Mouse (Mus musculus): ENCODE measurements around the gene Ddx18. TPM values are rescaled to one million over a fixed set of nuclear protein-coding genes. Genes with fewer than 3 reads are reported as not detected.

Gene Ddx18
- polyA plus RNA-seq, 1 experiment, result 69.4 TPM

DNA sequence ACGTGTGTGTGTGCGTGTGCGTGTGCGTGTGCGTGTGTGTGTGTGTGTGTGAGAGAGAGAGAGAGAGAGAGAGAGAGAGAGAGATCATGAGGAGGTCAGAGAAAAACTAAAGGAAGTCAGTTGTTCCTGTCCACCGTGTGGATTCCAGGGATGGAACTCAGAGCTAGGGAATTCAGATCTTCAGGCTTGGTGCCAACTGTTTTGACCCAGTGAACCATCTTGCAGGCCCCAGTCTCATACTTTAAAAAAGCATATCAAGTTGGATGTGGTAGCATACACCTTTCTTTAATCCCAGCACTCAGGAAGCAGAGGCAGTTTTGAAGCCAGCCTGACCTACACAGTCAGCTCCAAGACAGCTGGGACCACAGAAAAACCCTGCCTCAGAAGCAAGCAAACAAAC, 38.5 kb downstream of the Ddx18 start:
- Histone ChIP-seq H3K4me3 (ENCODE audit: insufficient read depth, low read length) (no peak overlapping the region), H3K4me1 (ENCODE audit: control insufficient read depth, insufficient read depth, low read length) (peaks cover 7% of the 10 kb centered on the region; the same call in 1 of the 2 replicates), H3K27ac (ENCODE audit: insufficient read depth, low read length) (no peak overlapping the region)
- TF ChIP-seq POLR2A (IDR thresholded peaks at IDR 0.05; ENCODE audit: low read depth, low read length) (no peak), CTCF (IDR thresholded peaks at IDR 0.05; ENCODE audit: borderline replicate concordance, insufficient read depth, low read length) (no peak)

- peak within 1 kb of the TSS; percentile 28 for H3K4me3 ChIP-seq (ENCODE audit: insufficient read depth, low read length)
- peaks cover 7% of the 10 kb centered on the region; the same call in 1 of the 2 replicates for H3K4me1 ChIP-seq (ENCODE audit: control insufficient read depth, insufficient read depth, low read length)
- H3K27ac ChIP-seq (ENCODE audit: insufficient read depth, low read length), result no peak within 1 kb of the TSS
- no peak for TF ChIP-seq POLR2A (IDR thresholded peaks at IDR 0.05; ENCODE audit: low read depth, low read length)
- no peak for TF ChIP-seq CTCF (IDR thresholded peaks at IDR 0.05; ENCODE audit: borderline replicate concordance, insufficient read depth, low read length)
Measured at GRCm38 (mm10) chr1:121528399-121528720, 39.4 kb downstream of the Ddx18 start, which contains the start of gene Htr5b. Gene Htr5b (minus strand): TSS chr1:121528465.

DNA sequence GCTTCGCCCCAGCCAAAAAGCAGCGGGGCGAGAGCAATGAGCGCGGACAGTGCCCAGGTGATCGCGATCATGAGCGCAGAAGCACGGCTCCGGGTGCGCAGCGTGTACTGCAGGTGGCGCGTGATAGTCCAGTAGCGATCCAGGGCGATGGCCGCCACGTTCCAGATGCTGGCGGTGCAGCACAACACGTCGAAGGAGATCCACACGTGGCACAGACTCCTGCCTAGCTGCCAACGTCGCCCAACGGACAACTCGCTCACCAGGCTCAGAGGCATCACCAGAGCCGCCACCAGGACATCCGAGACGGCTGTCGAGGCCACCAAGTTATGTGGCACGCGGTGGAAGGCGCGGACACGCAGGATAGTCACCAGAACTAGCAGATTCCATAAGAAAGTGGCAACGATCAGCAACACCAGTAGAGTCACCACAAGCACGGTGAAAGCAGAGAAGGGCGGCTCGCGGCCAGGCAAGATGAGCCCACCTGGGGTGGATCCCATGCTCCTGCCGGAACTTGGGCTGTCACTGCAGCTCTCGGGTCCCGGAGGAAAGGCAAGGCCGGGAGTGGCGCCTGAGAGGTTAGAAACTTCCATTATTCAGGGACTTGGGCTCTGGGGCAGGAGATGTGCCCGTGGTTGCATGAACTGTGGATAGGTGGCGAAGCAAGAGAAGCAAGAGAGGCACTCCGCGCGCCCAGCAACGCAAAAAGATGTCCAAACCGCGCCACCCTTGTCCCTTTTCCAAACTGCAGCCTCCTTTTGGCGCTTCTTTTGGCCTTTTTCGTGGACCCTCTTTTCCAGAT, 40.0 kb downstream of the Ddx18 start:
- Histone ChIP-seq H3K4me1 (ENCODE audit: control insufficient read depth, insufficient read depth, low read length) (peaks cover 7% of the 10 kb centered on the region; the same call in 1 of the 2 replicates), H3K4me3 (ENCODE audit: insufficient read depth, low read length) (peak overlapping the region; percentile 28), H3K27ac (ENCODE audit: insufficient read depth, low read length) (no peak overlapping the region)
- TF ChIP-seq CTCF (IDR thresholded peaks at IDR 0.05; ENCODE audit: borderline replicate concordance, insufficient read depth, low read length), result no peak
- no peak for TF ChIP-seq POLR2A (IDR thresholded peaks at IDR 0.05; ENCODE audit: low read depth, low read length)

- Histone ChIP-seq H3K4me3 (ENCODE audit: insufficient read depth, low read length) (no peak overlapping the region), H3K27ac (ENCODE audit: insufficient read depth, low read length) (no peak overlapping the region), H3K4me1 (ENCODE audit: control insufficient read depth, insufficient read depth, low read length) (peaks cover 7% of the 10 kb centered on the region; the same call in 1 of the 2 replicates)
- TF ChIP-seq CTCF (IDR thresholded peaks at IDR 0.05; ENCODE audit: borderline replicate concordance, insufficient read depth, low read length) (no peak), POLR2A (IDR thresholded peaks at IDR 0.05; ENCODE audit: low read depth, low read length) (no peak)
Measured at GRCm38 (mm10) chr1:121527061-121527460, 40.7 kb downstream of the Ddx18 start.

DNA sequence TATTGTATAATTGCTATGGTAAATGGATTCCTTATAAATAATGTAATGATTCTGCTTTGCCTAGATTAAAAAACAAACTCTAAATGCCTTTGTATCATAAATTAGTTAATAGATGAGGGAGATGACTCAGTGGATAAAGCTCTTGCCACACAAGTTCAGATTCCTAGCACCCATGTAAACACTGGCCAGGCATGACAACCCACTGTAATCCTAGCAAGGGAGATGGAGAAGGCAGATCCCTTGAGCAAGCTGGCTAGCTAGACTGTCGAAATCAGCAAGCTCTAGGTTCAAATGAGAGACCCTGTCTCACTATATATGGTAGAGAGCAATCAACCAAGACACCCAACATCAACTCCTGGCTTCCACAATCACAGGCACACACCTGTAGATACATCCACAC, 49.2 kb downstream of the Ddx18 start:
- Histone ChIP-seq H3K4me3 (ENCODE audit: insufficient read depth, low read length) (no peak overlapping the region), H3K27ac (ENCODE audit: insufficient read depth, low read length) (no peak overlapping the region), H3K4me1 (ENCODE audit: control insufficient read depth, insufficient read depth, low read length) (no peaks in the 10 kb centered on the region)
- TF ChIP-seq POLR2A (IDR thresholded peaks at IDR 0.05; ENCODE audit: low read depth, low read length) (no peak), CTCF (IDR thresholded peaks at IDR 0.05; ENCODE audit: borderline replicate concordance, insufficient read depth, low read length) (no peak)

- Histone ChIP-seq H3K27ac (ENCODE audit: insufficient read depth, low read length) (no peak overlapping the region), H3K4me3 (ENCODE audit: insufficient read depth, low read length) (no peak overlapping the region), H3K4me1 (ENCODE audit: control insufficient read depth, insufficient read depth, low read length) (no peaks in the 10 kb centered on the region)
- no peak for TF ChIP-seq POLR2A (IDR thresholded peaks at IDR 0.05; ENCODE audit: low read depth, low read length)
- TF ChIP-seq CTCF (IDR thresholded peaks at IDR 0.05; ENCODE audit: borderline replicate concordance, insufficient read depth, low read length), result no peak
Measured at GRCm38 (mm10) chr1:121511966-121512365, 55.8 kb downstream of the Ddx18 start.

DNA sequence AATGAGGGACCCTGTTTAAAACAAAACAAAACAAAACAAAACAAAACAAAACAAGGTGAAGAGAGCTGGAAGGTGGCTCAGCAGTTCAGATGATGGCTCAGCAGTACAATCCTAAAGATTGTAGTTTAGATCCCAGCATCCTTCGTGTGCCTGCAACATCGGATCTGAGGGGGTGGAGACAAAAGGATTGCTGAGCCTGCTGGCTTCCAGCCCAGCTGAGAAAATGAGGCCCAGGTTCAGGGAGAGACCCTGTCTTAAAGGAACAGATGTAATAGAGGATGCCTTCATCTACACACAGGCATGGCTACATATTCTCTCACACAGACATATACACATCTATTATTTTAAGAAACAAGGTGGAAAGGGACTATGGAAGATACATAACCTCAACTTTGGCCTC, 56.6 kb downstream of the Ddx18 start:
- Histone ChIP-seq H3K27ac (ENCODE audit: insufficient read depth, low read length) (no peak overlapping the region), H3K4me1 (ENCODE audit: control insufficient read depth, insufficient read depth, low read length) (no peaks in the 10 kb centered on the region), H3K4me3 (ENCODE audit: insufficient read depth, low read length) (no peak overlapping the region)
- TF ChIP-seq CTCF (IDR thresholded peaks at IDR 0.05; ENCODE audit: borderline replicate concordance, insufficient read depth, low read length) (no peak), POLR2A (IDR thresholded peaks at IDR 0.05; ENCODE audit: low read depth, low read length) (no peak)

DNA sequence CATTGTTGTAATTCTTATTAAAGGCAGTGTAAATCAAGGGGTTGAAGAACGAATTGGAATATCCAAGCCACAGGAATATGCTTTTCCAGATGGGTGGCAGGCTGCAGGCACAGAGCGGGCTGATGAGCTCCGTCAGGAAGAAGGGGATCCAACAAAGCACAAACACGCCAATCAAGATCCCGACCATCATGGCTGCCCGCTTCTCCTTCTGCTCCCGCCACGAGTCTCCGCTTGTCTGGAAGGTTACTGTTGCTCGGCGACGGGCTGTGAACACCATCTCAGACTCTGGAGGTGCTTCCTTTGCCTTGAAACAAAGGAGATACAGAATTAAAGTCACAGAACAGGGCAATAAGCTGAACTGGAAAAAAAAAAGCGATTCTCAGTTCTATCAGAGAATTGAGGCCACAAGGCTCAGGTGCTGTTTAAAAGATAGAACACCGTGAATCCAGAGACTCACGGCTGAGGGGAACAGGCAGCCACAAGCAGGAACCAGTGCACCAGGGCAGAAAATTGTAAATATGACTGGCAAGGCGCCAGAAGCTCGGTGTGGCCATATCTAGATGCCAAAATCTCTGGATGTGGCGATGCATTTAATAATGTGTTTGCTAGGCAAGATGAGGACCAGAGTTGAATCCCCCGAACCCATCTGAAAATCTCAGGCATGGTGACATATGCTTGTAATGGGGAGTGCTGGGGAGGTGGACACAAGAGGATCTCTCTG, 57.2 kb downstream of the Ddx18 start:
- TF ChIP-seq POLR2A (IDR thresholded peaks at IDR 0.05; ENCODE audit: low read depth, low read length) (no peak), CTCF (IDR thresholded peaks at IDR 0.05; ENCODE audit: borderline replicate concordance, insufficient read depth, low read length) (no peak)
- no peaks in the 10 kb centered on the region for H3K4me1 ChIP-seq (ENCODE audit: control insufficient read depth, insufficient read depth, low read length)
- H3K4me3 ChIP-seq (ENCODE audit: insufficient read depth, low read length), result no peak overlapping the region

GRCm38 (mm10) chr1:121508729-121509128, 59.1 kb downstream of the Ddx18 start:
- Histone ChIP-seq H3K4me3 (ENCODE audit: insufficient read depth, low read length) (no peak overlapping the region), H3K27ac (ENCODE audit: insufficient read depth, low read length) (no peak overlapping the region), H3K4me1 (ENCODE audit: control insufficient read depth, insufficient read depth, low read length) (no peaks in the 10 kb centered on the region)
- TF ChIP-seq CTCF (IDR thresholded peaks at IDR 0.05; ENCODE audit: borderline replicate concordance, insufficient read depth, low read length) (no peak), POLR2A (IDR thresholded peaks at IDR 0.05; ENCODE audit: low read depth, low read length) (no peak)

More for the DNA sequence above, 57.2 kb downstream of the Ddx18 start:
- H3K27ac ChIP-seq (ENCODE audit: insufficient read depth, low read length), result no peak overlapping the region

Other genes with a start within 250 kb of the Ddx18 start
- gene Insig2, start 235.4 kb downstream of the Ddx18 start, polyA plus RNA-seq (2011; ENCODE audit: insufficient read length, low read depth, missing spikeins), result 26.3 and 33.2 TPM in 2 replicates
- 22.7 and 23.9 TPM in 2 replicates for gene Ccdc93, start 136.9 kb downstream of the Ddx18 start, polyA plus RNA-seq (2011; ENCODE audit: insufficient read length, low read depth, missing spikeins)
- gene Htr5b, start 39.5 kb downstream of the Ddx18 start, polyA plus RNA-seq (2011; ENCODE audit: insufficient read length, low read depth, missing spikeins), result not detected in 2 replicates

All from embryonic fibroblast, embryonic 13.5 days (primary cell).